Mouse (Mus musculus): Measurements from ENCODE around the gene Nudt14.

DNA sequence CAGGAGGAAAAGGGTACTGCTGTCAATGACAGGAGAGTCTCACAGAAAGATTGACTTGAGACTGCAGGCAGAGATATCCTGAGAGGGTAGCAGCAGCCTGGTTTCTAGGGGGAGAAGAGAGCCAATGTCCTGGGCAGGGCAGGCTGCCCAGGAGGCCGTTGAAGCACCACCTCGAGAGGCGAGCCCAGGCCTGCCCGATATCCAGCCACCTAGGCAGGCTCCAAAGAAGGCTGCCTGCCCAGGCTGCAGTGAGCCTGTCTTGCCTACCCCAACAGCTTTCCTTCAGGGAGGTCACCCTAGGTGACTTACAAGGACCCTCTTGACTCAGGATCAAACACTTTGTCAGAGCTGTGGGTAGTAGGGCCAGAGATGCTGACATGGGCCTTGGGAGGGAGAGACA, 1.7 kb downstream of the Nudt14 start:
- TF ChIP-seq GABPA (IDR thresholded peaks at IDR 0.05; ENCODE audit: insufficient replicate concordance, low read depth, low read length), result no peak
- TF ChIP-seq CTCF (conservative IDR thresholded peaks at IDR 0.05 in 1 of 2, IDR thresholded peaks at IDR 0.05 in 1 of 2; ENCODE audit: low read depth in 2 of 2, low read length in 2 of 2), result no peak
- no peak for TF ChIP-seq RCOR1 (conservative IDR thresholded peaks at IDR 0.05; ENCODE audit: low read depth, low read length)
- no peak for TF ChIP-seq NRF1 (IDR thresholded peaks at IDR 0.05; ENCODE audit: low read depth, low read length)
- TF ChIP-seq MAFK (IDR thresholded peaks at IDR 0.05; ENCODE audit: insufficient replicate concordance, low read length), result no peak
- no peak for TF ChIP-seq E2F4 (IDR thresholded peaks at IDR 0.05; ENCODE audit: insufficient replicate concordance, low read depth, low read length)
- no peak for TF ChIP-seq ZKSCAN1 (IDR thresholded peaks at IDR 0.05; ENCODE audit: borderline replicate concordance, low read depth, low read length)
- TF ChIP-seq PAX5 (IDR thresholded peaks at IDR 0.05; ENCODE audit: low read length), result no peak
- TF ChIP-seq ELF1 (IDR thresholded peaks at IDR 0.05; ENCODE audit: low read depth, low read length), result no peak
- TF ChIP-seq EP300 (IDR thresholded peaks at IDR 0.05; ENCODE audit: low read length), result no peak
- TF ChIP-seq POLR2A (IDR thresholded peaks at IDR 0.05; ENCODE audit: low read depth, low read length), result no peak
